Mouse (Mus musculus) forebrain, embryonic 12.5 days (tissue): ENCODE measurements around the gene Pla2g6. TPM values are rescaled to one million over a fixed set of nuclear protein-coding genes. Genes with fewer than 3 reads are reported as not detected.

Experiments
- ATAC-seq: fragments of 200-750 bp; cut with Nextera tagmentation; 2 replicates; pipeline ENCODE4 v1.8.0; 2017; ENCODE audit warnings: moderate TSS enrichment; ENCODE audit not compliant: low FRiP score
- H3K27ac ChIP-seq: fragments of 300-500 bp; sonication (generic); 2 replicates; pipeline ENCODE4 v1.5.1; 2016; ENCODE audit warnings: mild to moderate bottlenecking
- H3K27me3 ChIP-seq: fragments of 300-500 bp; sonication (generic); 2 replicates; pipeline ENCODE4 v1.6.1; 2016; ENCODE audit warnings: mild to moderate bottlenecking
- H3K36me3 ChIP-seq: fragments of 300-500 bp; sonication (generic); replicated peaks from 2 replicates; pipeline ENCODE4 v1.6.1; 2016; ENCODE audit warnings: mild to moderate bottlenecking
- H3K4me1 ChIP-seq: fragments of 300-500 bp; sonication (generic); 2 replicates; pipeline ENCODE4 v1.6.1; 2016
- H3K4me2 ChIP-seq: fragments of 300-500 bp; sonication (generic); 2 replicates; pipeline ENCODE4 v1.6.1; 2016; ENCODE audit warnings: mild to moderate bottlenecking, moderate library complexity
- H3K4me3 ChIP-seq: fragments of 300-500 bp; sonication (generic); replicated peaks from 2 replicates; pipeline ENCODE4 v1.5.1; 2016; ENCODE audit warnings: mild to moderate bottlenecking
- H3K9ac ChIP-seq: fragments of 300-500 bp; sonication (generic); 2 replicates; pipeline ENCODE4 v1.6.1; 2016; ENCODE audit warnings: mild to moderate bottlenecking
- H3K9me3 ChIP-seq: fragments of 300-500 bp; sonication (generic); 2 replicates; pipeline ENCODE4 v1.6.1; 2016
- WGBS: fragments of 180-500 bp; shearing (Covaris S2); methylation state at CpG from one replicate; pipeline ENCODE4 v1.1.7; 2016; 5-methylcytosine and 5-hydroxymethylcytosine counted together
- polyA plus RNA-seq: library from polyadenylated mRNA; unstranded; fragments of >200 nt; fragmentation: Nextera tagmentation; extraction: Ambion mirVana; gene quantifications from 2 replicates; pipeline ENCODE4 v1.2.1, GENCODE M21; 2016

Gene Pla2g6
- polyA plus RNA-seq, 1 experiment from 2014 or later = 30.1 TPM

DNA sequence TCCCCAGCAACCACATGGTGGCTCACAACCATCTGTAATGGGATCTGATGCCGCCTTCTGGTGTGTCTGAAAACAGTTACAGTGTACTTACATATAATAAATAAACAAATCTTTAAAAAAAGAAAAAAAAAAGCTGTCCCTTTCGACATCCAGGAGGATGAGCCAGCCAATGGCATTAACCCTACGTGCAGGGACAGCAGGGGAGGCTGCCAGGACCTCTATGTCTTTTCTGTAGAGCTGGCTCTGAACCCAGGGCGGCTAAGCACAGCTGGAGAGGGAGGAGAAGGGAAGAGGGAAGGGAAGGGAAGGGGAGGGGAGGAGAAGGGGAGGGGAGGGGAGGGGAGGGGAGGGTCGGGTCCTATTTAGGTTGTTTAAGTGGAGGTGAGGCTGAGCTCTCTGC, 23.4 kb downstream of the Pla2g6 start:
- ATAC-seq = no peak
- 69% methylated on average over 4 of the region's 5 CpGs for WGBS

DNA sequence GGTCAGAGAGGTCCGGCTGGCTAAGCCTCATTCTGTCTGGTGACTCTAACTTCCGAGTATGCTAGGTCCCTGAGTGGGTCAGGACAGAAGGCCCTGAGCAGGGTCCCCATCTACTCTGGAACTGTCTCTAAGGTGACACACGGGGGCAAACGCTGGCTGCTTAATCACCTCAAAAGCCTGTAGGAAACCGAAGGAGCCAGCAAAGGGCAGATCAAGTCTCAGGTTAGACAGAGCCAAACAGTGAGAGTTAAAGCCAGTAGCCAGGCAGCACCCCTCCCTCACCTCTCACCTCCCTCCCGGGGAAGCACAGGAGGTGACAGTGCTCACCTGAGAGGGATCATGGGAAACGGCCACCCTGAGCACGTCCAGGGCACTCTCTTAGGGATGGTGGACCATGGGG, 24.5 kb downstream of the Pla2g6 start:
- H3K4me1 ChIP-seq = no peaks in the 10 kb centered on the region
- no peak overlapping the region for H3K9ac ChIP-seq
- H3K4me3 ChIP-seq = no peak overlapping the region
- no peaks in the 10 kb centered on the region for H3K27me3 ChIP-seq
- H3K9me3 ChIP-seq = no peaks in the 10 kb centered on the region
- H3K27ac ChIP-seq = no peak overlapping the region
- no peak for ATAC-seq
- no peak overlapping the region for H3K4me2 ChIP-seq
- peaks cover 20% of the 10 kb centered on the region for H3K36me3 ChIP-seq
- WGBS = 85% methylated on average over 8 of the region's 8 CpGs

More for the DNA sequence above, 23.4 kb downstream of the Pla2g6 start:
- Histone ChIP-seq H3K9me3 (no peaks in the 10 kb centered on the region), H3K4me1 (no peaks in the 10 kb centered on the region), H3K9ac (no peak overlapping the region), H3K27me3 (no peaks in the 10 kb centered on the region), H3K4me3 (no peak overlapping the region), H3K27ac (no peak overlapping the region), H3K4me2 (no peak overlapping the region), H3K36me3 (peaks cover 20% of the 10 kb centered on the region)

DNA sequence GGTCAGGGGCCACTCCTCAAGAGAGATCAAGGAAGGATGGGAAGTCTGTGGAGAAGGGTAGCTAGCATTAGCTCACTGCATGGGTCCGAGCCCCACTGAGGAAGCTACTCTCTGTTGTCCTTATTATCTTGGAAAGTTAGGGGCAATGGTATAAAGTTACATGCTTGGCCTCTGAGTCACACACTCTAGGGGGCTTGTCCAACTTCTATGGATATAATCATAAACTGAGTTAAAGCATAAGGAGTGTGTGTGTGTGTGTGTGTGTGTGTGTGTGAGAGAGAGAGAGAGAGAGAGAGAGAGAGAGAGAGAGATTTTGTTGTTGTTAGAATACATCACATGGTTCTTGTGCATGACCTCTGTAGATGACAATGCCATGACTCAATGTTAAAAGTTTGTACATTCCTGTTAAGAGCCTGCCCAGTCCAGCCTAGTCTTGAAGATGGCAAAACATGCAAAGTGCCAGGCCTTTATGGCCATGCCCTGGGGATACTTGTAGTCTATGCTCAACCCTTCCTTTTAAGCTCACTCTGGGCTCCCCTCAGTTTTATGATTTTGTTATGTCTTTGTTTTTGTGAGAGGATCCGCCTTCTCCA, 28.5 kb downstream of the Pla2g6 start:
- ATAC-seq = no peak
- H3K9me3 ChIP-seq = no peaks in the 10 kb centered on the region
- whole genome bisulfite sequencing = 89% methylated on average over 2 of the region's 2 CpGs
- no peaks in the 10 kb centered on the region; the same call in 1 of the 2 replicates for H3K36me3 ChIP-seq
- H3K9ac ChIP-seq = no peak overlapping the region
- H3K27ac ChIP-seq = no peak overlapping the region
- no peak overlapping the region for H3K4me2 ChIP-seq
- H3K4me3 ChIP-seq = no peak overlapping the region
- no peaks in the 10 kb centered on the region for H3K27me3 ChIP-seq
- H3K4me1 ChIP-seq = no peaks in the 10 kb centered on the region

DNA sequence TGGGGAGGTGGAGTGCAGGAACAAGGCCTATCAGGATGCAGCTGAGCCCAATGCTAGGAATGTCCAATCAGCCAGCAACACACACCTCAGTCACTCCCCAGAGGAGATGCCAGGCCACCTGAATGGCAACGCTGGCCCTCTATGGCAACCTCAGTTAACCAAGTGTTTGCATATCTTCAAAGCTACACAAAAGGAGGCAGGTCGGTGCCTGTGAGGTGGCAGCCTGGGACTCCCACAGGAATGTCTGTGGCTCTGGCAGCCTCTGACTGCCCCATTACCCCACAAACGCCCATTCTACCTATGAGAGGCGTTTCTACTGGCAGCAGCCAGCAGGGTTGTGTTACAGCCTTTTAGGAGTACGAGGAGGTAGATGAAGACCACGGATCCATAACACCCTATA, 29.6 kb downstream of the Pla2g6 start:
- H3K27ac ChIP-seq = no peak overlapping the region
- no peaks in the 10 kb centered on the region for H3K9me3 ChIP-seq
- H3K4me3 ChIP-seq = no peak overlapping the region
- 91% methylated on average over 6 of the region's 6 CpGs for WGBS
- no peak overlapping the region for H3K4me2 ChIP-seq
- H3K36me3 ChIP-seq = no peaks in the 10 kb centered on the region; the same call in 1 of the 2 replicates
- no peak for ATAC-seq
- no peaks in the 10 kb centered on the region for H3K27me3 ChIP-seq
- H3K9ac ChIP-seq = no peak overlapping the region
- no peaks in the 10 kb centered on the region for H3K4me1 ChIP-seq

DNA sequence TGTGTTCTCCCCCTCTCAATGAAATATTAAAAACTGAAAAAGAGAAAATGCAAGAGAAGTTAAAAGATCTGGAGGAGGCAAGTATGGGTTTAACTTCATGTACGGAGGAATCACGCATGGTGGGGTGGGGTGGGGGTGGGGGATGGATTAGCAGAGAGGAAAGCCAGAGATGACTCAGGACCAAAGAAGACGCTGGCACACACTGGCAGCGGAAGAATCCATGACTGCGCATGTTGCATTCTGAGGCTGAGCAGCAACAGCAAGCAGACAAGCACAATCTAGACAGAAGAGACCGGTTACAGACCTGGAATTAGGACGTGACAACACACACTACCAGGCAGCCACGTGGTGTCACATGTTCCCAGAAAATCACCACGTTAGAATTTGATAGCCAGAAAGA, 35.4 kb downstream of the Pla2g6 start:
- H3K27ac ChIP-seq = no peak overlapping the region
- H3K9me3 ChIP-seq = no peaks in the 10 kb centered on the region
- WGBS = 87% methylated on average over 9 of the region's 9 CpGs
- no peak overlapping the region for H3K9ac ChIP-seq
- H3K4me3 ChIP-seq = no peak overlapping the region
- H3K4me1 ChIP-seq = no peaks in the 10 kb centered on the region
- H3K4me2 ChIP-seq = no peak overlapping the region
- H3K27me3 ChIP-seq = no peaks in the 10 kb centered on the region
- no peaks in the 10 kb centered on the region for H3K36me3 ChIP-seq
- no peak for ATAC-seq

DNA sequence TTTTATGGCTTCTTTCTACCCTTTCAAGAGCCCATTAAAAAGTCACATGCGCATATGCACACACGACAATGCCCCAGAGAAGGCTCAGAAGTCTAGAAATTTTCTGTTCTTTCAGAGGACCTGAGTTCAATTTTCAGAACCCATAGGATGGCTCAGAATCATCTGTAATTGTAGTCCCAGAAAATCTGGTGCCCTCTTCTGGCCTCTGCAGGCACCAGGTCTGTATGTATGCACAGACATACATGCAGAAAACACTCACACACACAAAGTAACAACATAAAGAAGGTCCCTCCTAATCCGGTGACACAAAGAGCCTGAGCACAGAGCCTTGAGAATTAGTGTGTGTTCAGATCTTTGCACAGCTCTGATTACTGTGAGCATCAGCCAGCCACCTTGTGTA, 37.9 kb downstream of the Pla2g6 start:
- H3K4me1 ChIP-seq = no peaks in the 10 kb centered on the region
- no peak overlapping the region for H3K4me3 ChIP-seq
- H3K27ac ChIP-seq = no peak overlapping the region
- WGBS = 69% methylated on average over 3 of the region's 3 CpGs
- H3K9ac ChIP-seq = no peak overlapping the region
- H3K4me2 ChIP-seq = no peak overlapping the region
- ATAC-seq = no peak
- H3K27me3 ChIP-seq = no peaks in the 10 kb centered on the region
- no peaks in the 10 kb centered on the region for H3K9me3 ChIP-seq
- no peaks in the 10 kb centered on the region for H3K36me3 ChIP-seq

DNA sequence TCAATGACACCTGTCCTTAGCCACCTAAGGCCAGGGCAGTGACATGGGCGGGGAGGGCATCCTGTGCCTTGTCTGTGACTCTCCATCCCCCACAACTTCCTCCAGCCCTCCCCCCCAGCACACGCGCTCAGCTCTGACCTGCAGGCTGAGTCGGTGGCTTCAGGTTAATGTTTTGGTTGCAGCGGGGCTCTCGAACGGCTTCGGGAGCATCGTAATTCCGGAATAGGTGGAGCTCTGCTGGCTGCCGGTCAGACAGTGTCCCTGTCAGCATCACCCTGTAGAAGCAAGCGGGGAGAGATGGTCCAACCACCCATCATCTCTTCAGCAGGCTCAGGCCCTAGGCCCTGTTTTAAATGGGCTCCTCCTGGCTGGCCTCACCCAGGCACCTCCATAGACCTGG, 38.7 kb downstream of the Pla2g6 start:
- Histone ChIP-seq H3K9me3 (no peaks in the 10 kb centered on the region), H3K4me3 (no peak overlapping the region), H3K4me2 (no peak overlapping the region), H3K27me3 (no peaks in the 10 kb centered on the region), H3K9ac (no peak overlapping the region), H3K36me3 (no peaks in the 10 kb centered on the region), H3K27ac (no peak overlapping the region), H3K4me1 (no peaks in the 10 kb centered on the region)
- ATAC-seq = no peak
- 89% methylated on average over 12 of the region's 12 CpGs for WGBS

DNA sequence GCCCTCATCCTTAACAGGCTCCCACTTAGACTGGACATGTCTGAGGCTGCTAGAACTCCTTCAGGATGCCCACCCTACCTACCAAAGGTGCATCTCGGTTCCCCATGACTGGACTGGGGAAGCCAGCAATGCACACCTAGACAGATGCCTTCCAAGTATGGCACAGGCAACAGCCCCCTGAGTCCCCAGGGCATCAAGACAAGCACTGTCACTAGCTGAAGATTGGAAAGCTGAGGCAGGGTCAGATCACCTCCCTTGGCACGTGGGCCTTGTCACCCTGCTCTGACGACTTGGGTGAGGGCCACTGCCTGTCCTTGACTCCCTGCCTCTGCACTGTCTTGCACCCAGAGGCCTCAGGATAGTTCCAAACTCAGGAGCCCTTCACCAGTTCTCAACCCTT, 39.8 kb downstream of the Pla2g6 start:
- 87% methylated on average over 3 of the region's 3 CpGs for WGBS
- H3K27ac ChIP-seq = no peak overlapping the region
- no peak overlapping the region for H3K9ac ChIP-seq

DNA sequence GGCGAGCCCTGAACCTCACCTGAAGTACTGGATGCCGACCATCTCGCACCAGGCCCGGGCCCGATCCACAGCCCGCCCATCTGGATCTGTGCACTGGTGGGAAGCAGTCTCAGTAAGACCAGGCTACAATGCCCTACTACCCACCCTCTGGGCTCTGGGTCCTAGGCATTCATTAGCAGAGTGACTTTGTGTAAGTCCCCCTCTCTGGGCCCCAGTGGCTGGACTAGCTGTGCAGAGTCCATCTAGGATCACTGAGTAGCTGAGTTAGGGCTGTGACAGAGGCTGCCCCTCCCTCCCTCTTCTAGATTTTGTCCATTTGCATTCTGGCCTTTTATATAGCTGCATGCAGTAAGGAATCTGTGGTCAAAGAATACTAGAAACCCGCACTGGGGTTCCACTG, 41.1 kb downstream of the Pla2g6 start:
- H3K9me3 ChIP-seq = no peaks in the 10 kb centered on the region
- no peaks in the 10 kb centered on the region for H3K27me3 ChIP-seq
- no peaks in the 10 kb centered on the region for H3K4me1 ChIP-seq
- H3K4me3 ChIP-seq = no peak overlapping the region
- ATAC-seq = no peak
- WGBS = 86% methylated on average over 7 of the region's 7 CpGs
- H3K27ac ChIP-seq = no peak overlapping the region
- H3K9ac ChIP-seq = no peak overlapping the region
- no peak overlapping the region for H3K4me2 ChIP-seq
- no peaks in the 10 kb centered on the region for H3K36me3 ChIP-seq

More for the DNA sequence above, 39.8 kb downstream of the Pla2g6 start:
- Histone ChIP-seq H3K4me3 (no peak overlapping the region), H3K9me3 (no peaks in the 10 kb centered on the region), H3K36me3 (no peaks in the 10 kb centered on the region), H3K4me1 (no peaks in the 10 kb centered on the region), H3K27me3 (no peaks in the 10 kb centered on the region), H3K4me2 (no peak overlapping the region)
- no peak for ATAC-seq

DNA sequence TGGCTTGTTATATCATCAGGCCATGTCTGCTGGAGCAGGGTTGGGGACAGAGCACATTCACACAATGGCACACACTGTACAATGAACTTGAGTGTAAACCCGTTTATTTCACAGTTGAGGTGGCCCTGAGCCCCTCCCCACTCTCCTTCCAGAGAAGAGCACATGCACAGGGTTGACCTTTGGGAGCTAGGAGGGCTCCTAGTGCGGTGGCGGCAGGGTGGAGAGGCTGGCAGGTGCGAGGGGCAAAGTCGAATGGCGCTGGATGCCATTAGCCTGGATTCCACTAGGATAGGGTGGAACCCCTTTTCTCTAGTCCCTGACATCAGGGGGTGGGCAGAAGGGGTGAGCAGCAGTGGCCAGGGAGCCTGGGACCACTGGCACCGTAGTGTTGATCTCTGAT, 42.0 kb downstream of the Pla2g6 start:
- Histone ChIP-seq H3K27me3 (no peaks in the 10 kb centered on the region), H3K9me3 (no peaks in the 10 kb centered on the region), H3K27ac (no peak overlapping the region), H3K4me3 (no peak overlapping the region), H3K36me3 (no peaks in the 10 kb centered on the region), H3K4me2 (no peak overlapping the region), H3K9ac (no peak overlapping the region), H3K4me1 (no peaks in the 10 kb centered on the region)
- 92% methylated on average over 7 of the region's 7 CpGs for WGBS
- ATAC-seq = no peak

DNA sequence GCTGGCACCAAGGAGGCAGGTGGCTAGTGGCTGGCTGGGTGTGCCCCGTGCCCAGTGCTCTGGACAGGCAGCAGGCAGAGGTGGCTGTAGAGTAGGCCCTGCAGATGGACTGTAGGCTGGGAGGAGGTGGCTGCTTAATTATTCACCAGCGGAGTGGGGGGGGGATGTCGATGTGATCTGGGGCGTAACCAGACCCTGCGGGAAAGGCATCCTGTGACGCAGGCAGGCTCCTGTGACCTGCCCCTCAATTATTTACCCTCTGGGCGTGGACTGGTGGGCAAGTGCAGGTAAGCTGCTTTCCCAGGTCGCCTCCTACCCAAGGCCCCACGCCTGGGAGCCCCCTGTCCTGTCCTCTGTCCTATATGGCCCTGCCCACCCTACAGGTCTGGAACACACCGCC, 42.8 kb downstream of the Pla2g6 start, which contains the start of gene Baiap2l2:
Gene Baiap2l2 (minus strand): TSS at position 139 of the 400 bp plus-strand sequence.
- Histone ChIP-seq H3K4me3 (no peak within 1 kb of the TSS), H3K27ac (no peak within 1 kb of the TSS), H3K9ac (no peak within 1 kb of the TSS), H3K9me3 (no peaks in the 10 kb centered on the region), H3K4me1 (no peaks in the 10 kb centered on the region), H3K36me3 (no peaks in the 10 kb centered on the region), H3K27me3 (no peaks in the 10 kb centered on the region), H3K4me2 (no peak within 1 kb of the TSS)
- 73% methylated on average over 10 of the region's 10 CpGs for WGBS
- no peak for ATAC-seq

DNA sequence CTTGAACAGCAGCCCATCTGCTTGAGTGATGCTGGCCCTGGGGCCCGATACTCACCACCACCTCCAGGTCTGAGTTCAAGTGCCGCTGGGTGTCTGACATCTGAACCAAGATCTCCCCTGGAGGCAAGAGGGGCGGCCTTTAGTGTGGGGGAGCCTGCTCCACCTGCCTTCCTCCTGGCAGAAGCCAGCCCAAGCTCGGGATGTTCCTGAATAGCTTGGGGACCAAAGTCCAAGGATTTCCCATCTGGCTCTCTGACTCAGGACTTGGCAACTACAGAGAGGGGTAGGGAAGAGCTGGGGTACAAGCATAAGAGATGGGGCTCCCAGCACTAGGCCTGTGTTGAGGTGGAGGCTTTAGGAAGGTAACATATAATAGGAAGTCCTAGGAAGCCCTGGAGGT, 44.8 kb downstream of the Pla2g6 start:
- Histone ChIP-seq H3K4me3 (no peak overlapping the region), H3K4me1 (no peaks in the 10 kb centered on the region), H3K4me2 (no peak overlapping the region), H3K9me3 (no peaks in the 10 kb centered on the region), H3K27me3 (no peaks in the 10 kb centered on the region), H3K36me3 (no peaks in the 10 kb centered on the region), H3K27ac (no peak overlapping the region), H3K9ac (no peak overlapping the region)
- WGBS = 86% methylated on average over 4 of the region's 4 CpGs
- ATAC-seq = no peak

DNA sequence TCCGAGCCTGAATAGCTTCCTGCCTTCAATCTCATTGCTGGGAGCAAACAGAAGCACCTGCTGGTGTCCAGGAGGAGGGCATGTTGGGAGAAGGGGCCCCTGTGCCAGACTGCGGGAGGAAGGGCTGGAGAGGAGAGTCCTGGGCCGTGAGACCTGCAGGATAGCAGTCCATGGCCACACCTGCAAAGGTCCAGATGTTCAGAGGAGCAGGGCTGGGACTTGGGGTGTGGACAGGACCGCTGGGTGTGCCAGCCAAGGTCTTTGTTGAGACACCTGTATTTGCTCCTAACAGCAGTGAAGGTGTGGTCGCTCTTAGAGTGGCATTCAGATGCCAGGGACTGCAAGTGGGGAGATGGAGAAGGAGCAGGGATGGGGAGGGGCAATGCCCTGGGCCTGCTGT, 45.8 kb downstream of the Pla2g6 start:
- no peak overlapping the region for H3K4me3 ChIP-seq
- no peaks in the 10 kb centered on the region for H3K4me1 ChIP-seq
- no peaks in the 10 kb centered on the region for H3K9me3 ChIP-seq
- no peaks in the 10 kb centered on the region for H3K36me3 ChIP-seq
- no peak for ATAC-seq
- no peaks in the 10 kb centered on the region for H3K27me3 ChIP-seq
- no peak overlapping the region for H3K4me2 ChIP-seq
- no peak overlapping the region for H3K27ac ChIP-seq
- H3K9ac ChIP-seq = no peak overlapping the region
- 80% methylated on average over 5 of the region's 5 CpGs for WGBS
